Mouse (Mus musculus): ENCODE results near the gene Sdf2.
A peak's percentile ranks its signal among the peaks of the same experiment; 100 is the strongest.

The Sdf2 gene

GRCm38 (mm10) chr11:78261380-78262352 is 16.1 kb downstream of the Sdf2 start, which contains the start of gene 2610507B11Rik:
2610507B11Rik (plus strand) TSS chr11:78261752.
- peak; percentile 98 for DNase-seq (ENCODE audit: low read depth, low spot score)

GRCm38 (mm10) chr11:78262550-78262949 is 17.0 kb downstream of the Sdf2 start:
- peak; percentile 74 for DNase-seq (ENCODE audit: low read depth, low spot score)

- DNase-seq (ENCODE audit: low read depth, low spot score) = no peak
Observed at GRCm38 (mm10) chr11:78265571-78265970, 20.0 kb downstream of the Sdf2 start.

- DNase-seq (ENCODE audit: low read depth, low spot score) = no peak
Observed at GRCm38 (mm10) chr11:78271986-78272385, 26.4 kb downstream of the Sdf2 start.

GRCm38 (mm10) chr11:78275596-78275995 is 30.1 kb downstream of the Sdf2 start:
- DNase-seq (ENCODE audit: low read depth, low spot score) = no peak

- DNase-seq (ENCODE audit: low read depth, low spot score) = peak; percentile 52
Observed at GRCm38 (mm10) chr11:78276169-78276568, 30.6 kb downstream of the Sdf2 start.

GRCm38 (mm10) chr11:78278853-78279252 is 33.3 kb downstream of the Sdf2 start:
- no peak for DNase-seq (ENCODE audit: low read depth, low spot score)

- no peak for DNase-seq (ENCODE audit: low read depth, low spot score)
Observed at GRCm38 (mm10) chr11:78279586-78279985, 34.0 kb downstream of the Sdf2 start.

GRCm38 (mm10) chr11:78289146-78289763 is 43.7 kb downstream of the Sdf2 start:
- DNase-seq (ENCODE audit: low read depth, low spot score) = no peak

- no peak for DNase-seq (ENCODE audit: low read depth, low spot score)
Observed at GRCm38 (mm10) chr11:78290654-78291053, 45.1 kb downstream of the Sdf2 start, which contains the start of gene BC030499. BC030499 (plus strand) TSS chr11:78290841.

- DNase-seq (ENCODE audit: low read depth, low spot score) = no peak
Observed at GRCm38 (mm10) chr11:78294585-78294984, 49.0 kb downstream of the Sdf2 start.

- no peak for DNase-seq (ENCODE audit: low read depth, low spot score)
Observed at GRCm38 (mm10) chr11:78300917-78301316, 55.4 kb downstream of the Sdf2 start.

- peak; percentile 95 for DNase-seq (ENCODE audit: low read depth, low spot score)
Observed at GRCm38 (mm10) chr11:78301357-78302084, 56.0 kb downstream of the Sdf2 start, which contains the start of gene Spag5. Spag5 (plus strand) TSS chr11:78301529.
